Mouse (Mus musculus): Measurements from ENCODE around the gene Cfap73. TPM values are rescaled to one million over a fixed set of nuclear protein-coding genes. Genes with fewer than 3 reads are reported as not detected.
A peak's percentile ranks its signal among the peaks of the same experiment; 100 is the strongest.

Gene Cfap73
- polyA plus RNA-seq, 1 experiment from 2014 or later, result 0.10 TPM

DNA sequence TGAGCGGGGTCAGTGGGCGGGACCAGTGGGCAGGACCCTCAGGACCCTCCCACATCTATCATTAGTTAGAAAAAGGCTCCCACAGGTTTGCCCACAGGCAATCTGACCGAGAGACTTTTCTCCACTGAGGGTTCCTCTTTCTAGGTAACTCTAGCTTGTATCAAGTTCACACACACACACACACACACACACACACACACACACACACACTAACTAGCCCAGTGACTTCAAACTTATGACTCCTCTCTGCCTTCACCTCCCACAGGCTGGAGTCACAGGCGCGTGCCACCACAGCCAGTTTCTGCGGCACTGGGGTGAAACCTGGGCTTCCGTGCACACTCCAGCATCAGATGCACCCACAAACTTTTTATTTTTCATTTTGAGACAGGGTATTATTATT, 34.7 kb upstream of the Cfap73 start:
- ATAC-seq (no peak), DNase-seq (ENCODE audit: low read depth, low spot score) (no peak)
- no peaks in the 10 kb centered on the region for H3K27me3 ChIP-seq
- in situ Hi-C loops (cut with MboI; ENCODE audit: low pct_unique_long_range_greater_than_20kb), result no loop called here
- ChIA-PET CTCF (no interaction called here), POLR2A (no interaction called here)
- TF ChIP-seq CTCF (IDR thresholded peaks at IDR 0.05), result no peak

DNA sequence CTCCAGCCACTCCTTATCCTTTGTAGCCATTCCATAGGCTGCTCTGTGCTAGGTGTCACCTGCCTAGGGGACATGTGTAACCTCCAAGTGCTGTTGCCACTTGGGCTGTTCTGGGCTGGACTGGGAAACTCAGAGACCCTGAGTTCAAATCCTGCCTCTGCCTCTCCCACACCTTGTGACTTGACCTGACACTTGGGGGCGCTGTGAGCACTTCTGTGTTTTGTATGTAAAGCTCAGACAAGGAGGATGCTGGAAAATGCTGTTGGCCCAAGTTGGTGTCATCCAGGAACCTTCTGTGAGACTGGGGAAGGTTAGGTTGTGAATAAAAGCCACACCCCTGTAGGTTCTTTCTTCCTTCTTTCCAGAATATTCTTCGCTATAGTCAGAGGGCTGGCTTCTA, 30.9 kb upstream of the Cfap73 start:
- POLR2A ChIA-PET, result no interaction called here
- no peaks in the 10 kb centered on the region for H3K27me3 ChIP-seq
- TF ChIP-seq CTCF (IDR thresholded peaks at IDR 0.05), result no peak

DNA sequence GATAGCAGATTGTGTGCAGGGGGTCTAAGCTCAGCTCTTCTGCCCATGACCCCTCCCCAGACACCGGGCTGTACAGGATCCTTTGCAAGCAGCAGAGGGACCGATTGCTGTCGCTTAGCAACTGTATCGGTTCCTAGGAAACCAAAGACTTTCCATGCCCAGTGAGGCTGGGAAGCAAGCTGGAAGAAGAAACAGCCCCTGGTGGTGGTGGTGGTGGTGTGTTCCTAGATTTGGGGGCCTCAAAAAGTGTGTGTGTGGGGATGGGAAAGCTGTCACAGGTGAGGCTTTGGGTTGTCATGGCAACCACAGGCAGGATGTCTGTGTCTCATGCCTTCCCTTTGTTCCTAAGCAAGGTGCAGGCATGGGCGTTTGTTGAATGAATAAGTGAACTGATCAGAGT, 26.8 kb upstream of the Cfap73 start:
- in situ Hi-C loops (cut with MboI; ENCODE audit: low pct_unique_long_range_greater_than_20kb), result no loop called here
- ATAC-seq (no peak), DNase-seq (ENCODE audit: low read depth, low spot score) (no peak)
- ChIA-PET CTCF (interaction anchor here (1.2 to 1.4 kb wide), 2 partner anchors 15 to 86 kb away, joined by 3 read pairs; no protein-coding TSS in a partner anchor), POLR2A (no interaction called here)
- TF ChIP-seq CTCF (IDR thresholded peaks at IDR 0.05), result no peak
- H3K27me3 ChIP-seq, result no peaks in the 10 kb centered on the region

More for the DNA sequence above, 30.9 kb upstream of the Cfap73 start:
- ATAC-seq, result no peak
- in situ Hi-C loops (cut with MboI; ENCODE audit: low pct_unique_long_range_greater_than_20kb), result no loop called here
- CTCF ChIA-PET, result no interaction called here
- DNase-seq (ENCODE audit: low read depth, low spot score), result no peak

DNA sequence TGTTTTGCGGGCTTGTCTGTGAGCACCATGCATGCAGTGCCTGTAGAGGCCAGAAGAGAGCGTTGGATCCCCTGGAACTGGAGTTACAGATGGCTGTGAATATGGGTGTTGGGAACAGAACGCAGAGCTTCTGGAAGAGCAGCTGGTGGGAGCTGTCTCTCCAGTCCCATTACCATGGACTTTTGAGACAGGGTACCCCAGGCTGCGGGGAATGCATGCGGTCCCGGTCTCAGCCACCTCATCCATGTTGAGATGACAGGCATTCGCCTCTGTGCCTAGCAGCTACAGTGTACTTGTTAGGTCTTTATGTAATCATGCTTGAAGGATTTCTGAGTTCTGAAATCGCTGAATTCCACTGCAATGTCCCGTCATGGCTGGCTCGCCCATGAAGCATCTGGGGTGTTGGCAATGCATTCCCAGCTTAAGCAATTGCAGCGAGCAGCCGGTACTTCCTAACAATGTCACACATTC, 22.3 kb upstream of the Cfap73 start:
- ChIA-PET POLR2A (no interaction called here), CTCF (interaction anchor here (1.4 kb wide), 1 partner anchor 18 kb away, joined by 3 read pairs; no protein-coding TSS in a partner anchor)
- no peak for ATAC-seq
- H3K27me3 ChIP-seq, result no peaks in the 10 kb centered on the region
- no peak for DNase-seq (ENCODE audit: low read depth, low spot score)
- in situ Hi-C loops (cut with MboI; ENCODE audit: low pct_unique_long_range_greater_than_20kb), result no loop called here
- no peak for TF ChIP-seq CTCF (IDR thresholded peaks at IDR 0.05)

DNA sequence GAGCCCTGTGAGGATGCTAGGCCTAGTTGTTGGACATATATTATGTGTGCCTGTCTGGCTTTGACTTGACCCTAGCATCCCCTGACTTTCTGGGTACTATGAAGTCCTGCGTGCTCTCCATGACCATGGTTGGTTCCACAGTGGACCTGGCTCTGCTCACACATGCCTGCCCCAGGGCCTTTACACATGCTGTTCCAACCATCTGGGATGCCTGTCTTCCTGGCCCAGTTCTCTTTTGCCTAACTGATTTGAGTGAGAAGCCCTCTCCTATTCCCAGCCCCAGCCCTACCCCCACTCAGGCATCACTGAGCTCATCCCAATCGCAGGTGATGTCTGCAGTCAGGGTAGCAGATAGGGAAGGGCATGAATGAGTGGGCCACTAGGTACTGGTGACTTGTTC, 19.8 kb upstream of the Cfap73 start:
- no peaks in the 10 kb centered on the region for H3K27me3 ChIP-seq
- POLR2A ChIA-PET, result no interaction called here
- no peak for TF ChIP-seq CTCF (IDR thresholded peaks at IDR 0.05)
- CTCF ChIA-PET, result no interaction called here
- DNase-seq (ENCODE audit: low read depth, low spot score), result no peak
- no peak for ATAC-seq
- in situ Hi-C loops (cut with MboI; ENCODE audit: low pct_unique_long_range_greater_than_20kb), result no loop called here

DNA sequence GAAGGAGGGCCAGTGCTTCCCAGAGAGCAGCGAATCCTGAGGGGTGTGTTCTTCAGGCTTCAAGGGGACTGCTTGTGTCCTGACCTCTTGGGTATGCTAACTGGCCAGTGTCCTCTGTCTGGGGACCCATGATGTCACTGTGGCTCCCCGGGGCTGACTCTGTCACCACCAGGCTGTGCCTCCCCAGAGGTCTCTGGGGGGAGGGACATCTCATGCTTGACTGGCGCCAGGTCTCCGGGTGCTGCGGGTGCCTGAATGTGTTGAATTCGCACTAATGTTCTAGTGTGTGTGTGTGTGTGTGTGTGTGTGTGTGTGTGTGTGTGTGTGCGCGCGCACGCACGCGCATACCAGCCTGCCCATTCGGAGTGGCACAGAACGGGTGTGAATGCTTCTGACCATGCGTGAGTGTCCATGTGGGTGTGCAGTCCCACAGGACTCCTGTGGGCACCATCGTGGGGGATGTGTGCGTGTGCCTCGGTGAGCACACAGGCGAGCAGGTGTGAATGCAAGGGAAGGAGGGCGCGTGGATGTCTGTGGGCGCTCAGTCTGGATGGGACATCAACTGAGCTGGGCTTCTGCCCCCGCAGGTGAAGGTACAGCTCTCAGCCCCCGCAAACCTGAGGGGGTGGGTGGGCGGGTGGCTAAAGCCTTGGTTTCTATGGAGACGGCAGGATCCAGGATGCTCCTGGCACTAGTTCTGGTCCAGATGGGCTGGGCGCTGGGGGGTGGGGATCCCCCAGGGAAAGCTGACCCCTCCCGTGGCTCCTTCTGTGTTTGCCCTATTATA, 19.1 kb upstream of the Cfap73 start:
- DNase-seq (ENCODE audit: low read depth, low spot score), result no peak
- CTCF ChIA-PET, result interaction anchor here (2.2 kb wide), 1 partner anchor 33 kb away, joined by 8 read pairs; no protein-coding TSS in a partner anchor
- H3K27me3 ChIP-seq, result no peaks in the 10 kb centered on the region
- in situ Hi-C loops (cut with MboI; ENCODE audit: low pct_unique_long_range_greater_than_20kb), result no loop called here
- TF ChIP-seq CTCF (IDR thresholded peaks at IDR 0.05), result no peak
- ATAC-seq, result no peak
- POLR2A ChIA-PET, result no interaction called here

DNA sequence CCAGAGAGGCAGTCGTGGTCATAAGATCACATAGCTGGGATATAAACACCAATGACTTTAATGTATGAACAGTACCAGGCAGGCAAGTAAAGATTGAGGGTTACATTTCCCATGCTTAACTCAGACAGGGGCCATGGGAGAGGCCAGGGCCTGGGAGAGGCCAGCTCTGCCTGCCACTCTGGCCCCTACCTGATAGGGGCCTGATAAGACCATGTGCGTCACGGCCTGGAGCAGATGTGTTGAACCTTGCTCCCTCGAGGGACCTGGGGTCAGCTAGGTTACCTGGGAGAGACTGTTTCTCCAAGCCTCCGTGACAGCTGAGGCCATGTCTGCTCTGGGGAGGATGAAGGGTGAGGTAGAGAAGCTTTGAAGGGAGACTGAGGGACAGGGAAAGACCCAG, 17.2 kb upstream of the Cfap73 start:
- POLR2A ChIA-PET, result interaction anchor here (0.6 kb wide), 1 partner anchor 437 kb away, joined by 3 read pairs; no protein-coding TSS in a partner anchor
- no peak for ATAC-seq
- DNase-seq (ENCODE audit: low read depth, low spot score), result no peak
- TF ChIP-seq CTCF (IDR thresholded peaks at IDR 0.05), result no peak
- in situ Hi-C loops (cut with MboI; ENCODE audit: low pct_unique_long_range_greater_than_20kb), result no loop called here
- H3K27me3 ChIP-seq, result no peaks in the 10 kb centered on the region
- CTCF ChIA-PET, result interaction anchor here (1.7 to 2.2 kb wide), 2 partner anchors 31 to 33 kb away, joined by 4 to 8 read pairs; no protein-coding TSS in a partner anchor

DNA sequence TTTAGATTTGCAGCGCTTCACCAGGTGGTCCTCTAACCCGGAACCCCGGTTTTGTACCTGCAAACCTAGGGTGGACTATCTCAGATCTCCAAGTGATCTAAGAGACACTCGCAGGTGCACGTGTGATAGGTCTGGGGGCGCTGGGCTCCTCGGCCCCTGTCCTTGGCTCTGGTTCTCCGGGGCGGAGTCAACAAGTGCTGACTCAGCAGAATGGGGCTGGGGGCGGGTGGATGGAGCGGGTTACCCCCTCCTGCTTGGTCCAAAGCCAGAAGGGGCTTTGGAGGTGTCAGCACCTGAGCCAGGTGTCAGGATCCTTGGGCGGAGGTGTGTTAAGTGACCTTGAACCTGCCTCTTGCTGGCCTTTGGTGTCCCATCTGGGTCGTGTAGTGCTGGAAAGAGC, 15.9 kb upstream of the Cfap73 start:
- no peaks in the 10 kb centered on the region for H3K27me3 ChIP-seq
- DNase-seq (ENCODE audit: low read depth, low spot score) (no peak), ATAC-seq (no peak)
- no peak for TF ChIP-seq CTCF (IDR thresholded peaks at IDR 0.05)
- ChIA-PET POLR2A (no interaction called here), CTCF (no interaction called here)
- in situ Hi-C loops (cut with MboI; ENCODE audit: low pct_unique_long_range_greater_than_20kb), result no loop called here

DNA sequence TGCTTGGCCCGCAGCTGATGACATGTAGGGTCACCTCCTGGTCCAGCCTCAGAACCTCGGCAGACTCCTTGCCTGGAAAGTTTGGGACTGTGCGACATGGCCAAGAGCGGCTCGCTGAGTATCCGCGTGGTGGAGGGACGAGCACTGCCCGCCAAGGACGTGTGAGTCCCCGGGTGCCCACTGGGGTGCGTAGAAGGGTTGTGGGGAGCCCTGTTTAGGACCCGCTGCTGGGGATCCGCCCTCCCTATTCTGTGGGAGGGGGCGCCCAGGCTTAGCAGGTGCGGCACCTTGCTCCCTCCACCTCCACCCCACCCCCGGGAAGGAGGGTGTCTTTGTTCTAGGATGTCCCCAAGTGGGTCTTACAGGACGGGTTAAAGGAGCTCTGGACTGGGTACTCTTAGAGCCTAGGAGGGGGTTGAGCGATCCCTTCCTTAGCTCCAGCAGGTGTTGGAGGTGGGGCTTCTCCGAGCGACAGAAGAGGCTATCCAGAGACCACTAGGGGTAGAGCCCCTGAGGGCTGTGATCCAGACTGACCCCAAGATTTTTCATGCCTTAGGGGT, 15.4 kb upstream of the Cfap73 start:
- ATAC-seq (no peak), DNase-seq (ENCODE audit: low read depth, low spot score) (no peak)
- no peaks in the 10 kb centered on the region for H3K27me3 ChIP-seq
- in situ Hi-C loops (cut with MboI; ENCODE audit: low pct_unique_long_range_greater_than_20kb), result no loop called here
- no peak for TF ChIP-seq CTCF (IDR thresholded peaks at IDR 0.05)
- POLR2A ChIA-PET, result interaction anchor here (0.5 to 0.8 kb wide), 2 partner anchors 19 to 161 kb away, joined by 3 to 5 read pairs; no protein-coding TSS in a partner anchor
- CTCF ChIA-PET, result interaction anchor here (0.9 to 2.2 kb wide), 5 partner anchors 13 to 33 kb away, joined by 3 to 20 read pairs (median 3); no protein-coding TSS in a partner anchor

DNA sequence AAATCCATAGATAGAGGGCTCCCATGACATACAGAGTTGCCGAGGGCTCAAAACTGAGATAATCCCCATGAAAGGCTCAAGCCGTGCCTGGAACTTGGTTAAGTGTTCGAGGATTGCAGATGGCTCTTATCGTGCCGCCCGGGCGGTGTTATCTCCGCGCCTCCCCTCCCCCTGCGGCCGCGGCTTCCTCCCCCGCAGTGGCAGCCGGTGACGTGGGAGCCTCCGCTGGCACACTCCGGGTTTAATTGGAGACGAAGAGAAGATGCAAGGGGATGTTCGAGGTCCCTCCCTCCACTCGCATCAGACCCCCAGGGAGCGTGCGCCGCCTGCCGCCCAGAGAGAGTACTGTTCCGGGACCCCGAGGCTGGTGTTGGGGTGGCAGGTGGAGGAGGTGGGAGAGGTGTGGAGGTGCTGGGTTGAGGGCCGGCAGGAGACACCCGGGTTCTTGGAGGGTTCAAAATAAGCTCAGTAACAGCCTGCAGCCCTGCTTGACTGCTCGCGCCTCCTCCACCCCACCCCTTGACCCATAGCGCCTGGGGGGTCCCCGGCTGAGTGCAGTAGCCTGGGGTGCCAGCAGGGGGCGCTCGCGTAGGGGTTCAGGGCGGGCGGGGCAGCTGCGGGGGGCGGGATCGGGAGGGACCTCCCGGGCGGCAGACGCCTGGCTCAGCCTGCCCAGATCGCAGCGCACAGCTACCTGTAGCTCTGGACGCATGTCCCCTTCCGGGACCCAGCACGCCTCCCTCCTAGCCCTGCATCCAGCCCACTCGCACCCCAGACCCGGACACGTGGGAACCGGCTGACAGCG, 14.7 kb upstream of the Cfap73 start, which contains the start of gene Rasal1:
Gene Rasal1, plus strand, starts transcription at position 244 of the 805 bp plus-strand sequence.
- peak; percentile 88 for TF ChIP-seq CTCF (IDR thresholded peaks at IDR 0.05)
- in situ Hi-C loops (cut with MboI; ENCODE audit: low pct_unique_long_range_greater_than_20kb), result no loop called here
- DNase-seq (ENCODE audit: low read depth, low spot score) (no peak), ATAC-seq (peak; percentile 38)
- H3K27me3 ChIP-seq, result no peaks in the 10 kb centered on the region
- ChIA-PET CTCF (interaction anchor here (0.9 to 2.2 kb wide), 6 partner anchors 13 to 32 kb away, joined by 3 to 20 read pairs (median 3); no protein-coding TSS in a partner anchor), POLR2A (interaction anchor here (0.5 to 0.8 kb wide), 3 partner anchors 18 to 225 kb away, joined by 3 to 5 read pairs (median 3); no protein-coding TSS in a partner anchor)

All from Patski (cell line).